Mouse (Mus musculus) myocyte (in vitro differentiated cells): ENCODE measurements around the gene Cep57l1.

ENCODE experiments used
- CEBPB ChIP-seq: IDR thresholded peaks from 2 replicates; pipeline ENCODE4 v1.6.1; 2011; ENCODE audit warnings: mild to moderate bottlenecking, moderate library complexity; ENCODE audit not compliant: poor library complexity, insufficient read depth, severe bottlenecking
- E2F4 ChIP-seq: IDR thresholded peaks from one replicate; pipeline ENCODE4 v1.6.1; 2011; ENCODE audit warnings: mild to moderate bottlenecking, control low read depth, moderate library complexity; ENCODE audit not compliant: insufficient read depth
- MAX ChIP-seq: IDR thresholded peaks from one replicate; pipeline ENCODE4 v1.6.1; 2011; ENCODE audit warnings: low read depth, mild to moderate bottlenecking, control low read depth
- MYOD1 ChIP-seq, 3 experiments: IDR thresholded peaks; one replicate each; pipeline ENCODE4 v1.6.1; 2011; ENCODE audit warnings: control low read depth in 2 of 3, low read depth in 2 of 3, mild to moderate bottlenecking in 2 of 3, moderate library complexity in 1 of 3; ENCODE audit not compliant: insufficient read length in 2 of 3, control insufficient read depth in 1 of 3
- MYOG ChIP-seq, 3 experiments: IDR thresholded peaks; one replicate each; pipeline ENCODE4 v1.6.1; 2011; ENCODE audit warnings: control low read depth in 2 of 3, low read depth in 2 of 3, mild to moderate bottlenecking in 2 of 3; ENCODE audit not compliant: insufficient read length in 2 of 3, control insufficient read depth in 1 of 3, insufficient read depth in 1 of 3
- POLR2A ChIP-seq: IDR thresholded peaks from one replicate; pipeline ENCODE4 v1.6.1; 2011; ENCODE audit warnings: low read depth, mild to moderate bottlenecking, control low read depth, moderate library complexity; ENCODE audit not compliant: insufficient read length
- TCF12 ChIP-seq: IDR thresholded peaks from one replicate; pipeline ENCODE4 v1.6.1; 2011; ENCODE audit warnings: mild to moderate bottlenecking, control low read depth; ENCODE audit not compliant: poor library complexity, insufficient read depth, severe bottlenecking

DNA sequence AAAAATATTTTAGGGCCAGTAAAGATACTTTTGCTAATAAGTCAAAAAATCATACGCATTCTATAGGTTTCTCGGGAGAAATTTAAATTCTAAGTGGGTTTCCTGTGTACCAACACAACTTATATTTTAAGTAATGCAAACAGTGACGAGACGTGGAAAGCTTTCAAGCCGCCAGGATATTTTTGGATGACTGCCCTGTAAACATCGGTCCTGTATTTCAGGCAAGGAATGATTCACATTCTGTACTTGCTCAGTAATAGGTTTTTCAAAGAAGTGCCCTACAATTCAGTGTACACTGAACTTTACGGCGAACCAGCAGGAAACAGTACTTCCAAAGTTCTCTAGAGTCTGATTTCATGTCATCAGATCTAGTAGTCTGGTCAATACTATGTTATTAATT is 98.9 kb downstream of the Cep57l1 start:
- TF ChIP-seq MAX = no peak
- TF ChIP-seq MYOD1 (IDR thresholded peaks at IDR 0.05; ENCODE audit: control insufficient read depth in 1 of 3, insufficient read length in 2 of 3, low read depth in 2 of 3) = no peak
- TF ChIP-seq POLR2A = no peak
- TF ChIP-seq TCF12 = no peak
- TF ChIP-seq CEBPB = no peak
- TF ChIP-seq E2F4 = no peak
- no peak for TF ChIP-seq MYOG (IDR thresholded peaks at IDR 0.05; ENCODE audit: control insufficient read depth in 1 of 3, insufficient read depth in 1 of 3, insufficient read length in 2 of 3, low read depth in 2 of 3)
